Mouse (Mus musculus) hindbrain, embryonic 11.5 days (tissue): Measurements from ENCODE around the gene Prkg2. TPM values are rescaled to one million over a fixed set of nuclear protein-coding genes. Genes with fewer than 3 reads are reported as not detected.

ENCODE experiments used
- ATAC-seq: fragments of 200-750 bp; cut with Nextera tagmentation; 2 replicates; pipeline ENCODE4 v1.8.0; 2017; ENCODE audit warnings: mild to moderate bottlenecking, moderate TSS enrichment, moderate library complexity; ENCODE audit not compliant: low FRiP score
- DNase-seq: peaks from one replicate; pipeline ENCODE4 v3.0.0-alpha.2; 2015; ENCODE audit warnings: low spot score
- H3K27ac ChIP-seq: fragments of 300-500 bp; sonication (generic); 2 replicates; pipeline ENCODE4 v1.5.1; 2014; ENCODE audit warnings: mild to moderate bottlenecking, low read depth, low read length
- H3K27me3 ChIP-seq: fragments of 300-500 bp; sonication (generic); 2 replicates; pipeline ENCODE4 v1.6.1; 2014; ENCODE audit warnings: mild to moderate bottlenecking, low read length, moderate library complexity, mixed read lengths; ENCODE audit not compliant: control insufficient read depth, insufficient read depth
- H3K36me3 ChIP-seq: fragments of 300-500 bp; sonication (generic); 2 replicates; pipeline ENCODE4 v1.6.1; 2014; ENCODE audit warnings: mild to moderate bottlenecking, low read length, moderate library complexity, mixed read lengths; ENCODE audit not compliant: control insufficient read depth, insufficient read depth
- H3K4me1 ChIP-seq: fragments of 300-500 bp; sonication (generic); replicated peaks from 2 replicates; pipeline ENCODE4 v1.6.1; 2014; ENCODE audit warnings: low read length, mixed read lengths; ENCODE audit not compliant: control insufficient read depth, insufficient read depth
- H3K4me2 ChIP-seq: fragments of 300-500 bp; sonication (generic); replicated peaks from 2 replicates; pipeline ENCODE4 v1.6.1; 2014; ENCODE audit warnings: mild to moderate bottlenecking, low read depth, low read length
- H3K4me3 ChIP-seq: fragments of 300-500 bp; sonication (generic); 2 replicates; pipeline ENCODE4 v1.5.1; 2014; ENCODE audit warnings: low read depth, low read length
- H3K9ac ChIP-seq: fragments of 300-500 bp; sonication (generic); 2 replicates; pipeline ENCODE4 v1.6.1; 2014; ENCODE audit warnings: low read depth, low read length
- H3K9me3 ChIP-seq: fragments of 300-500 bp; sonication (generic); 2 replicates; pipeline ENCODE4 v1.6.1; 2016; ENCODE audit warnings: low read length; ENCODE audit not compliant: control insufficient read depth
- WGBS: fragments of 180-500 bp; shearing (Covaris S2); extraction: QIAGEN DNeasy Blood & Tissue Kit; methylation state at CpG from one replicate; pipeline ENCODE4 v1.1.7; 2014; 5-methylcytosine and 5-hydroxymethylcytosine counted together
- polyA plus RNA-seq: library from polyadenylated mRNA; unstranded; fragments of >200 nt; fragmentation: Nextera tagmentation; extraction: Ambion mirVana; gene quantifications from 2 replicates; pipeline ENCODE4 v1.2.1, GENCODE M21; 2014

The Prkg2 gene
- polyA plus RNA-seq, 1 experiment from 2014 or later = 1.5 TPM

DNA sequence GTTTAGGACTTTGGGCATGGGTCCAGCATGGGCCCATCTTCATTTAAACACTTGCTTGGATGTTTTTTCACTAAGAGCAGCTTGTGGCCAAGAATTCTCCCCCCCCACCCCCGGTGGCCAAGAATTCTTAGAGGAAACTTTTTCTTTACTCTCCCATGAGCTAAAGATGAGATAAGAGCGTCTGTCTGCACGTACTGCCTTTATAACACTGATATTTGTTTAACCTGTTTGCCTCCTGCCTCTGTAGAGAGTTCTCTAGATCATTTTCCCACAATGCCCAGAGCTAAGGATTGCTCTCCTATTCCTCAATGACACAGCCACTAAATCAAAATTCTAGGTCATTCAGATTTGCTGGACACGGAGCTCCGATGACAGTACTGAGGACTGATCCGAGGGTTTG is 72.8 kb downstream of the Prkg2 start:
- WGBS = 81% methylated on average over 6 of the region's 6 CpGs
- DNase-seq = no peak
- Histone ChIP-seq H3K27me3 (no peaks in the 10 kb centered on the region), H3K4me2 (no peak overlapping the region), H3K9ac (no peak overlapping the region), H3K36me3 (no peaks in the 10 kb centered on the region), H3K9me3 (no peaks in the 10 kb centered on the region), H3K27ac (no peak overlapping the region), H3K4me3 (no peak overlapping the region), H3K4me1 (no peaks in the 10 kb centered on the region)
- no peak for ATAC-seq

DNA sequence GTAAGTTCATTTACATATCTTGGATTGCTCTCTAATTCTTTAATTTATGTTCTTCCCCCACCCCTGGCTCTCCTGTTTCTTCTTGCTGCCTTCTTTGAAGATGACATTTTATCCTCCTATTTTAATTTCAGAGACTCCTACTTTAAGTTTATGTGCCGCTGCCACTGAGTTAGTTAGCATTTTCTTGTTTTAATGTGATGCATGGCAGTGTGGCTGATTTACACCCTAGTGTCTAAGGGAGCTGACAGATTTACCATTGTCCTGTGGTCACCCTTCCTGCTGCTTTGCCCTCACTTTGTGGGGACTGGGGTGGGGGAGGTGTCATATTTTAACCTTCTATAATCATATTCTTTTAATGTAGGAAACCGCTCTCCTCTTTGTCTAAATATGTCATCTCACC is 74.7 kb downstream of the Prkg2 start:
- Histone ChIP-seq H3K27me3 (no peaks in the 10 kb centered on the region), H3K27ac (no peak overlapping the region), H3K9me3 (no peaks in the 10 kb centered on the region), H3K36me3 (no peaks in the 10 kb centered on the region), H3K4me1 (no peaks in the 10 kb centered on the region), H3K9ac (no peak overlapping the region), H3K4me3 (no peak overlapping the region), H3K4me2 (no peak overlapping the region)
- WGBS = 50% methylated on average over 2 of the region's 2 CpGs
- DNase-seq = no peak
- no peak for ATAC-seq

DNA sequence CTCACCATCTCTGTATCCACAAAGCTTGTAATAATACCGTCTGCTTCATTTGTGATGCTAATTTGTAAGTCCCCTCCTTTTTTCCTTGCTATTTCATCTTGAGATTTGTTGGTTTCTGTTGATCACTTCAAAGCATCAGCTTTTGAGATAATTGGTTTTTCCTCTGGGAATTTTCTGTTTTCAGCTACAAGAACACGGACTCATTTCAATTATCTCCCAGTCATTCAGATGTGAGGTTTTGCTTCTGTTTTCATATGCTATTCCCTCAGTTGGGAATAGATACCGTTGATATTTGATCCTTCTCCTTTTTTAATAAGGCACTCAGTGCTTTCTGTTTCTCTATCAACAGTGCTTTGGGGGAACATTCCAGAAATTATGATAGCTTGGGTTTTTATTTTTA is 81.6 kb downstream of the Prkg2 start:
- Histone ChIP-seq H3K27me3 (no peaks in the 10 kb centered on the region), H3K27ac (no peak overlapping the region), H3K36me3 (no peaks in the 10 kb centered on the region), H3K9me3 (no peaks in the 10 kb centered on the region), H3K4me2 (no peak overlapping the region), H3K4me1 (no peaks in the 10 kb centered on the region), H3K9ac (no peak overlapping the region), H3K4me3 (no peak overlapping the region)
- DNase-seq (no peak), ATAC-seq (no peak)
- WGBS = 72% methylated on average over 3 of the region's 3 CpGs

DNA sequence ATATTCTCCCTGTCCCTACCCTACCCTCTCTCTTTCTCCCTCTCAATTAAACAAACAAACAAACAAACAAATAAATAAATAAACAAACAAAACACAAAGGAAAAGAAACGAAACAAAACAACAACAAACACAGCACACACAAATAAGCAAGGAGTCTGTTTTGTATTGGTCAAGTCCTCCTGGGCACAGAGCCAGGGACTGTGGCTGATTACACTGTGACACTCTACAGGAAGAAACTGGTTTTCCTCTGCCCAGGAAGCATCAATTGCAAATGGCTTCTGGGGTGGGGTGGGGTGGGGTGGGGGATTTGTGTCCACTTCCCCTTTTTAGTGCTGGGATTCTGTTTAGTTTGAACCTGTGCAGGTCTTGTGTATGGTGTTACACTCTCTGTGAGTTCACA is 83.8 kb downstream of the Prkg2 start:
- Histone ChIP-seq H3K27me3 (no peaks in the 10 kb centered on the region), H3K27ac (no peak overlapping the region), H3K36me3 (no peaks in the 10 kb centered on the region), H3K9ac (no peak overlapping the region), H3K4me2 (no peak overlapping the region), H3K9me3 (no peaks in the 10 kb centered on the region), H3K4me3 (no peak overlapping the region), H3K4me1 (no peaks in the 10 kb centered on the region)
- ATAC-seq = no peak
- WGBS = 61% methylated on average over 1 of the region's 1 CpGs
- DNase-seq = no peak

DNA sequence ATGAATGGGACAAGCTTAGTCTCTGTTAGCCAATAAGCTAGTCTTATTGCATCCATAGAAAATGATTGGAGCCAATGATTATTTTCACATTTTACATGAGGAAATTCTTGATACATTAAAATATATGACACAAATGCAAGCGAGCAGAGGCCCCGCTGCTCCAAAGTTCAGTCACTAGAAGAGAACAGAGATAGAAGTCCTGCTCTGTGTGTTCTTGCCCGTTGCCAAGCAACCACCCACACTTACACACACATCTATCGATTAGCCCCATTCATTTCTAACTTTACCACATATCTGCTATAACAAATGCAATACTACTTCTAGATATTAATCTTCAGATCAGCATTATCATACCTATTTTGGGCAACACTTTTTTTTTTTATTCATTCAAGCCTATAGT is 85.6 kb downstream of the Prkg2 start:
- H3K36me3 ChIP-seq = no peaks in the 10 kb centered on the region
- no peak overlapping the region for H3K4me2 ChIP-seq
- H3K9ac ChIP-seq = no peak overlapping the region
- no peaks in the 10 kb centered on the region for H3K4me1 ChIP-seq
- no peak for ATAC-seq
- H3K27me3 ChIP-seq = no peaks in the 10 kb centered on the region
- no peak overlapping the region for H3K27ac ChIP-seq
- no peak for DNase-seq
- H3K4me3 ChIP-seq = no peak overlapping the region
- no peaks in the 10 kb centered on the region for H3K9me3 ChIP-seq
- WGBS = 87% methylated on average over 4 of the region's 4 CpGs

DNA sequence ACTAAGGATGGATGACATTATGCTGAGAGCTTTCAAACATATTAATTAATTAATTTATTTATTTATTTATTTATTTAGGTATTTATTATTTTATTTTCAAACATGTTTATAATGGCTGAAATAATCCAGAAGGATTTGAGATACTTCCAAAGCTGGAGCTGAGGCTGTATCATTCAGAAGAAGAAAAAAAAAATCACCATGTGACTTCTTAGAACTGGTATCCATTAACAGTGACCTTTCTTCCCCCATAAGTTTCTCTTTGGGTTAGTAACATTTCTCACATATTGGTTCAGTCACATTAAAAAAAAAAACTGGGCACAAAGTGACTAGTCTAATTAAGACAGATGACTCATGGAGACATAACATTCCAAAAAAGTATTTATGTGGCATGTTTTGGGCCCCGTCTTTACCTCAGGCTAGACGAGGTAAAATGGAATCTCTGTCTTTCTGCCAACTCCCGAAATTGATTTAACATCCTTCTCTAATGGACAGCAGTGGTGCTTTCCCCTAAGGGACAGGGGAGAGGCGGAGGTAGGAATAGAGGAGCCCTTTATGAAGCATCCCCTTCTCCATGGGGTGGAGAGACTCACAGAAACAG is 86.6 kb downstream of the Prkg2 start:
- Histone ChIP-seq H3K4me3 (no peak overlapping the region), H3K27me3 (no peaks in the 10 kb centered on the region), H3K9me3 (no peaks in the 10 kb centered on the region), H3K4me1 (no peaks in the 10 kb centered on the region), H3K4me2 (no peak overlapping the region), H3K27ac (no peak overlapping the region), H3K36me3 (no peaks in the 10 kb centered on the region), H3K9ac (no peak overlapping the region)
- WGBS = 75% methylated on average over 4 of the region's 4 CpGs
- ATAC-seq (no peak), DNase-seq (no peak)

DNA sequence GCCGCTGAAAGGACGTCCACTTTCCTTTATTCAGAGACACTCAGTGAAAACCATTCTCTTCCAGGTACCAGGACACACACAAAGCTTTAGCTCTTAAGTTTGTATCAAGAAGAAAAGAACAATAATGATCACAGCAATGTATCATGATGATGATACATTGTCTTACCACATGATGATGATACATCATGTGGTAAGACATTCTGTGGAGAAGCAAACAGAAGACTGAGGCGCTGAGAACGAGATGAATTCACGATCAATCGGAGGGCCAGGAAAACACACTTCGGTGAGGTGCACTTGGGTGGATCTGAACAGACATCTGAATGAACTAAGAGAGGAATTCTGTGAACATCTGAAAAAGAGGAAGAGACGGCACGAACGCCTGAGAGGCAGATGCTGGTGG is 87.4 kb downstream of the Prkg2 start:
- Histone ChIP-seq H3K4me3 (no peak overlapping the region), H3K27me3 (no peaks in the 10 kb centered on the region), H3K9me3 (no peaks in the 10 kb centered on the region), H3K4me2 (no peak overlapping the region), H3K9ac (no peak overlapping the region), H3K36me3 (no peaks in the 10 kb centered on the region), H3K27ac (no peak overlapping the region), H3K4me1 (no peaks in the 10 kb centered on the region)
- ATAC-seq (no peak), DNase-seq (no peak)
- WGBS = 90% methylated on average over 10 of the region's 10 CpGs

DNA sequence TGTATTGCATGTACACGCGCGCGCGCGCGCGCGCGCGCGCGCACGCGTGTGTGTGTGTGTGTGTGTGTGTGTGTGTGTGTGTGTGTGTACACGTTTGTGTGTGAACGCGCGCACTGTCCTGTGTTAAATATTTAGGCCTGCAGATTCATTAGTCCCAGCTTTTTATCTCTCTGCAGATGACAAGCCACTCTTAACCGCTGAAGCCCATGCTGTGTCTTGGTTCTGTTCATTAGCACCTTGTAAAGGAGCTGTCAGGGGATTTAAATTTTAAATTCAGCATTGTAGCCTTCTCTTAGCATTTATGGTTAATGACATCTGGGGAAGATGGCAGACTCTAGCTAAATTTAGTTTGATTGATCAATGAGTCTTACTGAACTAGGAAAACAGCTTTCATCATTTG is 90.5 kb downstream of the Prkg2 start:
- H3K36me3 ChIP-seq = no peaks in the 10 kb centered on the region
- no peak overlapping the region for H3K9ac ChIP-seq
- DNase-seq (no peak), ATAC-seq (no peak)
- no peaks in the 10 kb centered on the region for H3K9me3 ChIP-seq
- no peak overlapping the region for H3K4me3 ChIP-seq
- H3K27ac ChIP-seq = no peak overlapping the region
- H3K27me3 ChIP-seq = no peaks in the 10 kb centered on the region
- 94% methylated on average over 20 of the region's 20 CpGs for WGBS
- no peak overlapping the region for H3K4me2 ChIP-seq
- no peaks in the 10 kb centered on the region for H3K4me1 ChIP-seq

DNA sequence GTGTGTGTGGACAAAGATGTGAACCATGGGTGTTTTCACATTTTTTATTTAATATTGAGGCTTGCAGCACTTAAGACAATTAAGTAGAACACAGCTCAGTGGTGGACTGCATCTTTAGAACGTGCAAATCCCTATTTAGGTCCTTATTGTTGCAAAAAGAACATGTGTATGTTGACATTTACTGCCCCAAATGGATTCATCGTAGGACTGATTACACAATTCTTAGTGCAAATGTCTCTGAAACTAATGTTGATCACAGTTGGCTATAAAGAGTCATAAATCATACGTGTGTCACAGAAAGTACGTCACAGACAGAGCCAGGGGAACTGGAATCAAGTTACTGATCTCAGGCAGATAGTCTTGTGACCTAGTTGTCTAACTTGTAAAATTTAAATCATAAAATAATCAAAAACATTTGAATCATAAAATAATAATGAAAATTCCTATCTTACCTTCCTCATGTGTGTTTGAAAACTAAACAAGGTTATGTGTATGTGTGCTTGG is 91.0 kb downstream of the Prkg2 start:
- DNase-seq = no peak
- no peaks in the 10 kb centered on the region for H3K27me3 ChIP-seq
- no peaks in the 10 kb centered on the region for H3K9me3 ChIP-seq
- H3K36me3 ChIP-seq = no peaks in the 10 kb centered on the region
- no peak overlapping the region for H3K27ac ChIP-seq
- no peak overlapping the region for H3K9ac ChIP-seq
- WGBS = 81% methylated on average over 4 of the region's 4 CpGs
- no peaks in the 10 kb centered on the region for H3K4me1 ChIP-seq
- no peak for ATAC-seq
- no peak overlapping the region for H3K4me2 ChIP-seq
- no peak overlapping the region for H3K4me3 ChIP-seq
